Mouse (Mus musculus): Measurements from ENCODE around the gene Magi2.

DNA sequence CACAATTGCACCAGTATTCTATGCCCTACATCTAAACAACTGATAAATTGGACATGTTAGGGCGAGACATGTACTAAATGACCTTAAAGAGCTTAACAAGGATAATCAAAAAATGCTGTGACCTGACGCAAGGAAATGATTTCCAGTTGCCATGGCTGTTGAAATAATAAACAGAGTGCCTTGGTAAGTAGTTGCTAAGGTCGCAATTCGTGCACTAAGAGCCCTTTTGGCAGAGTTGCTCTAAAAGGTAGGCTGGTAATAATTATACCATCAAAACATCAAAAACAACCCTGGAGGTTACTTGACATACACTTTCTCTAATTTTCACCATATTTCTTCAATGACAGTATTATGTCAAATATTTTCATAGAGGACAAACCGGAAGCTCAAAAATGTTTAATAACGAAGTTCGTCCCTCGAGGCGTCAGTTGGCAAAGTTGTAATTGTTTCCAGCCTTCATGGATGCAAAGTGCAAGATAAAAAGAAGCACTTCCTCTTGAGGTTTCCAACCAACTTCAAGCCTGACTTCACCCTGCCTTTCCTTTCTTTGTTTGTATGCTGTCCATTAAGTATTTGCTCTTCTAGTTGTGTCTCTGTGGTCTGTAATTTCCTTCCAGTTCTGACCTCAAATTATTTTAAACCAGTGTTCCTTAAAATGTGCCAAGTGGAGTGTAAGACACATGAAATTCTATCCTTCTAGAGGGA is 853.9 kb downstream of the Magi2 start:
- TF ChIP-seq POLR2A (IDR thresholded peaks at IDR 0.05; ENCODE audit: insufficient read length, low read depth): no peak
- no peak for TF ChIP-seq SRF (IDR thresholded peaks at IDR 0.05; ENCODE audit: control insufficient read depth, insufficient read length, low read depth)
- no peak for TF ChIP-seq MAX (IDR thresholded peaks at IDR 0.05; ENCODE audit: low read depth)
- TF ChIP-seq POLR2AphosphoS2 (IDR thresholded peaks at IDR 0.05; ENCODE audit: insufficient read length, low read depth): no peak
- TF ChIP-seq TCF3 (IDR thresholded peaks at IDR 0.05; ENCODE audit: insufficient read length, low read depth): no peak
- TF ChIP-seq USF1 (IDR thresholded peaks at IDR 0.05; ENCODE audit: low read depth): no peak
- no peak for TF ChIP-seq TCF12 (IDR thresholded peaks at IDR 0.05; ENCODE audit: insufficient read depth, poor library complexity, severe bottlenecking)
- TF ChIP-seq REST (IDR thresholded peaks at IDR 0.05; ENCODE audit: insufficient read depth, insufficient read length): no peak
- no peak for TF ChIP-seq MYOD1 (IDR thresholded peaks at IDR 0.05; ENCODE audit: control insufficient read depth in 1 of 3, insufficient read length in 2 of 3, low read depth in 2 of 3)
- TF ChIP-seq E2F4 (IDR thresholded peaks at IDR 0.05; ENCODE audit: insufficient read depth): no peak

Data from myocyte (in vitro differentiated cells).